Mouse (Mus musculus) right cerebral cortex, postnatal 14 days (tissue): ENCODE measurements around the gene Cdc16.

Experiments
- DNase-seq: peaks from one replicate; pipeline ENCODE4 v3.0.0; 2022

Cdc16 gene

GRCm38 (mm10) chr8:13828598-13829172 is 71.2 kb downstream of the Cdc16 start:
- DNase-seq, result no peak
